Mouse (Mus musculus) spleen, adult 2 months (tissue): ENCODE data around the gene Pamr1. TPM values are rescaled to one million over a fixed set of nuclear protein-coding genes. Genes with fewer than 3 reads are reported as not detected.

Experiments used
- DNase-seq, 2 experiments: peaks; one replicate each; pipeline versions ENCODE4 v3.0.0 to v3.0.0-alpha.2; 2012 to 2021; ENCODE audit warnings: low spot score in 2 of 2, low read depth in 1 of 2
- H3K27ac ChIP-seq: fragments of 200-500 bp; 2 replicates; pipeline ENCODE4 v1.5.1; 2012; ENCODE audit warnings: low read length, inconsistent platforms; ENCODE audit not compliant: insufficient read depth
- H3K27me3 ChIP-seq: fragments of 200-500 bp; 2 replicates; pipeline ENCODE4 v1.6.1; 2012; ENCODE audit warnings: mild to moderate bottlenecking, moderate library complexity, low read length, inconsistent platforms; ENCODE audit not compliant: control insufficient read depth, insufficient read depth
- H3K36me3 ChIP-seq: fragments of 200-500 bp; 2 replicates; pipeline ENCODE4 v1.6.1; 2012; ENCODE audit warnings: mild to moderate bottlenecking, low read length, inconsistent platforms; ENCODE audit not compliant: control insufficient read depth, insufficient read depth
- H3K4me1 ChIP-seq: fragments of 200-500 bp; 2 replicates; pipeline ENCODE4 v1.6.1; 2011; ENCODE audit warnings: inconsistent platforms; ENCODE audit not compliant: control insufficient read depth, insufficient read depth, insufficient read length
- H3K4me3 ChIP-seq: fragments of 200-500 bp; 2 replicates; pipeline ENCODE4 v1.5.1; 2011; ENCODE audit warnings: mild to moderate bottlenecking, inconsistent platforms; ENCODE audit not compliant: insufficient read depth, insufficient read length; ENCODE audit errors: extremely low read depth
- CTCF ChIP-seq: fragments of 200-500 bp; IDR thresholded peaks from 2 replicates; pipeline ENCODE4 v1.5.1; 2011; ENCODE audit warnings: mild to moderate bottlenecking, inconsistent platforms; ENCODE audit not compliant: insufficient read depth, insufficient read length, insufficient replicate concordance; ENCODE audit errors: extremely low read depth
- POLR2A ChIP-seq: fragments of 200-500 bp; IDR thresholded peaks from 2 replicates; pipeline ENCODE4 v1.6.1; 2011; ENCODE audit warnings: low read depth, low read length, inconsistent platforms
- WGBS: fragments of 180-500 bp; shearing (Covaris S2); methylation state at CpG from one replicate; pipeline ENCODE4 v1.1.7; 2018; 5-methylcytosine and 5-hydroxymethylcytosine counted together
- polyA plus RNA-seq: library from polyadenylated mRNA; depleted of rRNA; stranded (reverse); fragments of >200 nt; gene quantifications from 2 replicates; pipeline ENCODE4 v1.2.3, GENCODE M21; 2012

Gene Pamr1
- polyA plus RNA-seq, 1 experiment, result 0.48 TPM

DNA sequence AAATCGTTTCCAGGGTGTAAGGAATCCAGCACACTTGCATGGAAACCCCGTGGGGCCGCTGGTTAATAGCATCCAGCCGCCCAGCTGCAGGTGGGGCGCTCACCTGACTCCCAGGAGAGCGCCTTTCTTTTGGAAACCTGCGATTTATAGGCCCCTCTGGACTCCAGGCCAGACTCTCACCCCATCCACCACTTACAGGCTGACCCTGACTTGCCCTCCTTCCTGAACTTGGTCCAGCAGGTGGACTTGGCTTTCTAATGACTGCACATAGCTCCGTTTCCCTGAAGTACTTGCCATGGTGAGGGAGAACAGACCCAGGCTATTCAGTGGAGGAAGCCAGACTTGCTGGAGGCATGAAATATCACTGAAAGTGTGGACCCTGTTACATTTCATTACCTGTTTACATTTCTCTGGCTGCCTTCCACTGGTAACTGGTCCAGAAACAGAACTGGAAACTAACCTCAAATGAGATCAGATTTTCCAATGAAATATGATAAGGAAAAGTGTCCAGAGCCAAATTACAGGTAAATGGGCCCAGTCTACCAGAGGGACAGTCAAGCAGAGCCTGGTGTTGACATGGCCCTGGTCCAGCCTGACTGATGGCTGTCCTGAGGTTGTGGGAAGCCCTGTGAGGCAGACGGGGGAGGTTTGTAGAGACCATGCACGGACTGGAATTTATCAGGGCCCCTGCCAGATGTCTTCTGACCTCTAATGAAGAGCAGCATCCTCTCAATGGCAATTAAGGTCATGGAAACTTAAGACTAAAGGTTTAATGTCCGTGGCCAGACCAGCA lies 9.2 kb upstream of the Pamr1 start:
- Histone ChIP-seq H3K4me3 (no peak overlapping the region), H3K4me1 (no peaks in the 10 kb centered on the region), H3K27me3 (no peaks in the 10 kb centered on the region), H3K27ac (no peak overlapping the region), H3K36me3 (no peaks in the 10 kb centered on the region)
- TF ChIP-seq CTCF (no peak), POLR2A (no peak)
- WGBS, result 65% methylated on average over 11 of the region's 11 CpGs
- no peak for DNase-seq

DNA sequence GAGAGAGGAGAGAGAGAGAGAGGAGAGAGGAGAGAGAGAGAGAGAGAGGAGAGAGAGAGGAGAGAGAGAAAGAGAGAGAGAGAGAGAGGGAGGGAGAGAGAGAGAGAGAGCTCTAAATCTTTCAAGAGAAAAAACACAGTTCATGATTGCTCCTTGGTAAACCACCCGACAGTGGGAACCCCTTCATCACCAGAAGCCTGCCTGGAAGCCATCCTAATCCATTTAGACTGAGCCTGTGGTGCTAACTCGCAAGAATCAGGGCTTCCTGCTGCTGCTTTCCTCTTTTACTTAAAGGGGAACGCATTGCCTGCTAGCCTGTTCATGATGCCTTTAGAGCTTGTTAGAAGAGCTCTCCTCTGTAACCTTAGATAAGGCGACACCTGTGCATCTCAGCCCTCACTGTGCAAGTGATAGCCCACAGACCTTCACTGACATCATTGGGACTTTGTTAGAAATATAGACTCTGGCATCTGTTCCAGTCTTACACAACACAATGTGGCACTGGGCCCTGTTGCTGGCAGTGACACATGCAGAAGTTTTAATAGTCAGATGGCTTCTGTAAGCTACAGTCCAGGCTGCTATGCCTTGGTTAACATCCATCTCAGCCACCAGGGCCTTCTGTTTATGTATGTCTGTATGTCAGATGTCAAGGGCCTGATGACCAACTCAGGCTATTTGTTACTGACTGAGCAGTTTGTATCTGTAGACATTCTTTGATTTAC lies 8.2 kb upstream of the Pamr1 start:
- no peaks in the 10 kb centered on the region for H3K27me3 ChIP-seq
- no peak overlapping the region for H3K4me3 ChIP-seq
- TF ChIP-seq CTCF (no peak), POLR2A (no peak)
- WGBS, result 41% methylated on average over 4 of the region's 4 CpGs
- no peak overlapping the region for H3K27ac ChIP-seq
- H3K36me3 ChIP-seq, result no peaks in the 10 kb centered on the region
- no peak for DNase-seq
- H3K4me1 ChIP-seq, result no peaks in the 10 kb centered on the region

DNA sequence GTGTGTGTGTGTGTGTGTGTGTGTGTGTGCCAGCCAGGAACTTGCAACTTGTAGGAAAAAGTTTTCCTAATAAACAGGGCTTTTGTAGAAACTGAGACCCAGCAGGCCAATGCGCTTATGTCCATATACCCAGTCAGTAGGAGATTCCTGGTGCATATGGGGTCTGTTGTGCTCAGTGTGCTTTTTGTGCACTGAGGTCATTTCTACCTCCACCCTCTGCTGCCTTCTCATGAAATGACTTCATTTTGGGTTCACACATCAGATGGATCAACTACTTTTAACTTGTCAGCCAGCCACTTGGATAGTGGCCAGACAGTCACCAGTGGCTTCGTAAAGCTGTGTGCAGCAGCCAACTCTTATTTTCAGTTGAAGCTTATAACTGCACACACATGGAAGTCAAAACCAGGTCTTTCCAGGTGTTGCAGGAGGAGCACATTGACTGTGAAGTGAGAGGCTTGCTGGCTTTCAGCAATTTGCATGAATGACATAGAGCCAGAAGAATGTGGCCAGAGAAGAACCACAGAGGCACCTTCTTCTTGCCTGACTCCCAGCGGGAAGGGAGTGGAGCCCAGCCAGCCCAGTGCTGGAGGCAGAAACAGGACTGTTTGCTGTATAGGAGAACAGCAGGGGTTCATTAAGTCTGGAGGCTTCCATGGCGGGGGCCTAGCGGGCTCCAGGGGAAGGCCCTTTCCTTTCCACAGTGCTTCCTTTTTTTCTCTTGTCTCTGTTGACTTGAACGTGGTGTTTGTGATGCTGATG lies 5.7 kb upstream of the Pamr1 start:
- WGBS, result 66% methylated on average over 6 of the region's 6 CpGs
- Histone ChIP-seq H3K27ac (no peak overlapping the region), H3K36me3 (no peaks in the 10 kb centered on the region), H3K4me3 (no peak overlapping the region), H3K27me3 (no peaks in the 10 kb centered on the region), H3K4me1 (no peaks in the 10 kb centered on the region)
- DNase-seq, result no peak
- no peak for TF ChIP-seq CTCF

DNA sequence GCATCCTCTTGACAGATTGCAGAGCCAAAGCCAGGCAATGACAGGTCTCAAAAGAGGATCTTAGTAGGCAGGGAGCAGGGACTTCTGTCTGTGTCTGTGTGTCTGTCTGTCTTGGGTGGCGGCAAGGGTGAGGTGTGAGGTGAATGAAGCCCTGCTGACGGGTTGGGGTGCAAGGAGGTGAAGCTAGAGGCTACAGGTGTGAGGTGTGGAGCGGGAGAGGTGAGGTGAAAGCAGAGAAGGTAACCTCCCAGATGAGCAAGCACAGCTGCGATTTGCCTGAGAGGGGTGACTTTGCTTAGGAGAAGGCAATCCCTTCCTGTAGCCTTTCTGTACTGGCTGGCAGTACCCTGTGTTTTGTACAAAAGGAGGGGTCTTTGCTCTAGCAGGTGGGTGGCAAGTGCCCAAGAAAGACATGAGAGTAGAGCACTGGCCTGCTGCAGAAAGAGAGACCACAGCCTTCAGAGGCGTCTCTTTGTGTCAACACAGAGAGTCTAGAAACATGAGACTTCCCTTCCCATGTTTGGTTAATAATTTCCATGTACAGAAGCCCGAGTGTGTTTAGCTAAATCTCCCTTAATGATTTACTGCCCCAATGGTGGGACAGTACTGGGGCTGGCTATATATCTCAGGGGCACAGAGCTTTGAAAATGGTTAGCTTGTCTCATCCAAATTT lies 1.2 kb downstream of the Pamr1 start:
- 42% methylated on average over 6 of the region's 6 CpGs for WGBS
- no peak overlapping the region for H3K27ac ChIP-seq
- H3K27me3 ChIP-seq, result peaks cover 5% of the 10 kb centered on the region; the same call in 1 of the 2 replicates
- TF ChIP-seq CTCF (no peak), POLR2A (no peak)
- H3K4me3 ChIP-seq, result no peak overlapping the region
- no peak for DNase-seq
- H3K4me1 ChIP-seq, result no peaks in the 10 kb centered on the region
- no peaks in the 10 kb centered on the region for H3K36me3 ChIP-seq

DNA sequence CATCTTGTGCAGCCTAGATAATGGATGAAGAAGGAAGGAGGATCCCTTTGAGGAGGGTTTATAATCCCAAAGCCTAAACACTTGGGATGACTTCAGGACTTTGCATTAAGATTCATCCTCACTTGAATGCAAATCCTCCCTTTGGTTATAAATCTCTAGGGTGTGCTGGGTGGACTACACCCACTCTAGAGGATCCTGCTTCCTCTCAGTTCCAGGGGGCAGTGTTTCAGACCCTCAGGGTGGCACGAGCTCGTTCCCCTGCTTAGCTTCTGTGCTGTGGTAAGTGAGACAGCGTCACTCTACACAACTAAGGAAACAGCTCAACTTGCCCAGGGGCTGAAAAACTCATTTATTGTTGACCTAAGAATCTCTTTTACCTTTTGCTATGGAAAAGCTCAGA lies 1.8 kb downstream of the Pamr1 start:
- Histone ChIP-seq H3K4me3 (no peak overlapping the region), H3K27me3 (peaks cover 5% of the 10 kb centered on the region; the same call in 1 of the 2 replicates), H3K27ac (no peak overlapping the region), H3K4me1 (no peaks in the 10 kb centered on the region), H3K36me3 (no peaks in the 10 kb centered on the region)
- DNase-seq, result no peak
- WGBS, result 41% methylated on average over 3 of the region's 3 CpGs
- TF ChIP-seq POLR2A, result no peak
- no peak for TF ChIP-seq CTCF

DNA sequence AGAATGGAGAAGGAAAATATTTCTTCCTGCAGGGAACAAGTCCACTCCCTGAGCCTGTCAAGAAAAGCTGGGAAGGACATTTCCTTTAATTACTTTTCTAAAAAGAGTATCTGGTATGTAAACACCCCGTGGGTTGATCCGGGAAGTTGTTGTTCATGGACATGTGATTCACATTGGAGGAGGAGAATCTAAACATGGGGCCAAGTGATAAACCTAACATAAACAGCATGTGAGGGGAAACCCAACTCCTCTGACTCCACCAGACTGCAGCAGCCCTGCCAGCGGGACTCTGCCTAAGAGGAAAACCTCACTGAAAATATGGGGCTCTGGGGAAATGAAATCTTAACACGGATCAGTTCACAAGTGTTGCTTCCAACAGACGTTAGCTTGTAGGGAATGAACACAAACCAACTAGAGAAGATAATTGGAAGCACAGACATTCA lies 2.3 kb downstream of the Pamr1 start:
- H3K4me3 ChIP-seq, result no peak overlapping the region
- WGBS, result 42% methylated on average over 5 of the region's 5 CpGs
- H3K4me1 ChIP-seq, result no peaks in the 10 kb centered on the region
- H3K36me3 ChIP-seq, result no peaks in the 10 kb centered on the region
- H3K27me3 ChIP-seq, result peaks cover 5% of the 10 kb centered on the region; the same call in 1 of the 2 replicates
- TF ChIP-seq POLR2A, result no peak
- no peak for TF ChIP-seq CTCF
- H3K27ac ChIP-seq, result no peak overlapping the region
- no peak for DNase-seq
